Mouse (Mus musculus) liver, postnatal 0 days (tissue): ENCODE data around the gene Tmem114. TPM values are rescaled to one million over a fixed set of nuclear protein-coding genes. Genes with fewer than 3 reads are reported as not detected.

Experiments
- ATAC-seq: fragments of 200-750 bp; cut with Nextera tagmentation; 2 replicates; pipeline ENCODE4 v1.8.0; 2017; ENCODE audit warnings: mild to moderate bottlenecking, moderate library complexity
- DNase-seq: peaks from one replicate; pipeline ENCODE4 v3.0.0-alpha.2; 2016
- H3K27ac ChIP-seq: fragments of 300-500 bp; sonication (generic); 2 replicates; pipeline ENCODE4 v1.5.1; 2014; ENCODE audit warnings: antibody characterized with exemption, moderate library complexity, mild to moderate bottlenecking, low read depth
- H3K27me3 ChIP-seq: fragments of 300-500 bp; sonication (generic); 2 replicates; pipeline ENCODE4 v1.6.1; 2014; ENCODE audit warnings: low read length, control low read depth, mixed read lengths; ENCODE audit not compliant: insufficient read depth
- H3K36me3 ChIP-seq: fragments of 300-500 bp; sonication (generic); replicated peaks from 2 replicates; pipeline ENCODE4 v1.6.1; 2014; ENCODE audit warnings: mild to moderate bottlenecking, control low read depth, low read length, moderate library complexity, mixed read lengths; ENCODE audit not compliant: insufficient read depth
- H3K4me1 ChIP-seq: fragments of 300-500 bp; sonication (generic); 2 replicates; pipeline ENCODE4 v1.6.1; 2014; ENCODE audit warnings: antibody characterized with exemption, mild to moderate bottlenecking, control low read depth; ENCODE audit not compliant: insufficient read depth
- H3K4me2 ChIP-seq: fragments of 300-500 bp; sonication (generic); 2 replicates; pipeline ENCODE4 v1.6.1; 2014; ENCODE audit warnings: low read depth, mild to moderate bottlenecking, low read length, moderate library complexity, mixed read lengths
- H3K4me3 ChIP-seq: fragments of 300-500 bp; sonication (generic); 2 replicates; pipeline ENCODE4 v1.5.1; 2014; ENCODE audit warnings: low read depth, low read length
- H3K9ac ChIP-seq: fragments of 300-500 bp; sonication (generic); replicated peaks from 2 replicates; pipeline ENCODE4 v1.6.1; 2014; ENCODE audit warnings: mild to moderate bottlenecking, moderate library complexity
- H3K9me3 ChIP-seq: fragments of 300-500 bp; sonication (generic); 2 replicates; pipeline ENCODE4 v1.6.1; 2016; ENCODE audit warnings: mild to moderate bottlenecking, control low read depth, low read length, mixed read lengths
- CTCF ChIP-seq: sonication (generic); IDR thresholded peaks from 2 replicates; pipeline ENCODE4 v1.5.1; 2016; ENCODE audit warnings: antibody characterized with exemption, low read depth
- EP300 ChIP-seq: IDR thresholded peaks from 2 replicates; pipeline ENCODE4 v1.6.1; 2016; ENCODE audit warnings: antibody characterized with exemption, low read depth, mild to moderate bottlenecking
- WGBS: fragments of 180-500 bp; shearing (Covaris S2); extraction: QIAGEN DNeasy Blood & Tissue Kit; methylation state at CpG from one replicate; pipeline ENCODE4 v1.1.7; 2014; ENCODE audit not compliant: insufficient replicate concordance; 5-methylcytosine and 5-hydroxymethylcytosine counted together
- polyA plus RNA-seq: library from polyadenylated mRNA; unstranded; fragments of >200 nt; fragmentation: Nextera tagmentation; extraction: Ambion mirVana; gene quantifications from 2 replicates; pipeline ENCODE4 v1.2.1, GENCODE M21; 2015

Tmem114 gene
- polyA plus RNA-seq, 1 experiment from 2014 or later: not detected

- 59% methylated on average over 20 of the region's 20 CpGs for WGBS
- no peak overlapping the region for H3K4me3 ChIP-seq
- H3K36me3 ChIP-seq: no peaks in the 10 kb centered on the region
- no peak for ATAC-seq
- DNase-seq: no peak
- no peak overlapping the region for H3K9ac ChIP-seq
- H3K4me1 ChIP-seq: no peaks in the 10 kb centered on the region
- H3K4me2 ChIP-seq: no peak overlapping the region
- no peaks in the 10 kb centered on the region for H3K9me3 ChIP-seq
- no peaks in the 10 kb centered on the region for H3K27me3 ChIP-seq
- no peak overlapping the region for H3K27ac ChIP-seq
- TF ChIP-seq EP300 (no peak), CTCF (no peak)
These were observed 7.8 kb downstream of the Tmem114 start for GRCm38 (mm10) chr16:8417011-8417720.

GRCm38 (mm10) chr16:8415996-8416395, 8.9 kb downstream of the Tmem114 start:
- 82% methylated on average over 8 of the region's 8 CpGs for WGBS
- ATAC-seq: no peak
- no peak overlapping the region for H3K4me3 ChIP-seq
- no peak for DNase-seq
- no peaks in the 10 kb centered on the region for H3K36me3 ChIP-seq
- H3K9me3 ChIP-seq: no peaks in the 10 kb centered on the region
- no peaks in the 10 kb centered on the region; the same call in 1 of the 2 replicates for H3K27me3 ChIP-seq
- H3K9ac ChIP-seq: no peak overlapping the region
- no peak for TF ChIP-seq EP300
- no peak for TF ChIP-seq CTCF
- H3K4me1 ChIP-seq: no peaks in the 10 kb centered on the region
- no peak overlapping the region for H3K27ac ChIP-seq
- no peak overlapping the region for H3K4me2 ChIP-seq

- TF ChIP-seq EP300 (no peak), CTCF (no peak)
- Histone ChIP-seq H3K4me3 (no peak overlapping the region), H3K36me3 (no peaks in the 10 kb centered on the region), H3K4me1 (no peaks in the 10 kb centered on the region), H3K9ac (no peak overlapping the region), H3K27ac (no peak overlapping the region), H3K27me3 (no peaks in the 10 kb centered on the region; the same call in 1 of the 2 replicates), H3K4me2 (no peak overlapping the region), H3K9me3 (no peaks in the 10 kb centered on the region)
- DNase-seq (no peak), ATAC-seq (no peak)
- WGBS: 83% methylated on average over 8 of the region's 8 CpGs
These were observed 11.5 kb downstream of the Tmem114 start for GRCm38 (mm10) chr16:8413441-8413840.

GRCm38 (mm10) chr16:8412213-8412612, 12.7 kb downstream of the Tmem114 start:
- DNase-seq (no peak), ATAC-seq (peak; percentile 56; the same call in 1 of the 2 replicates)
- Histone ChIP-seq H3K27ac (no peak overlapping the region), H3K9me3 (no peaks in the 10 kb centered on the region), H3K9ac (no peak overlapping the region), H3K4me2 (no peak overlapping the region), H3K27me3 (no peaks in the 10 kb centered on the region; the same call in 1 of the 2 replicates), H3K4me1 (no peaks in the 10 kb centered on the region), H3K36me3 (no peaks in the 10 kb centered on the region), H3K4me3 (no peak overlapping the region)
- TF ChIP-seq CTCF (peak; percentile 86), EP300 (no peak)
- 15% methylated on average over 7 of the region's 7 CpGs for WGBS

- 28% methylated on average over 10 of the region's 10 CpGs for WGBS
- TF ChIP-seq CTCF (peak; percentile 48), EP300 (no peak)
- H3K4me3 ChIP-seq: no peak overlapping the region
- H3K9ac ChIP-seq: no peak overlapping the region
- H3K4me2 ChIP-seq: no peak overlapping the region
- no peak for DNase-seq
- H3K27me3 ChIP-seq: no peaks in the 10 kb centered on the region; the same call in 1 of the 2 replicates
- H3K4me1 ChIP-seq: no peaks in the 10 kb centered on the region
- no peak for ATAC-seq
- no peaks in the 10 kb centered on the region for H3K36me3 ChIP-seq
- no peak overlapping the region for H3K27ac ChIP-seq
- no peaks in the 10 kb centered on the region for H3K9me3 ChIP-seq
These were observed 15.7 kb downstream of the Tmem114 start for GRCm38 (mm10) chr16:8409197-8409596.

- ATAC-seq (peak; percentile 99), DNase-seq (peak; percentile 86)
- H3K27ac ChIP-seq: peak overlapping the region; percentile 49; the same call in 1 of the 2 replicates
- H3K4me2 ChIP-seq: no peak overlapping the region
- no peaks in the 10 kb centered on the region for H3K36me3 ChIP-seq
- TF ChIP-seq CTCF: peak; percentile 79
- no peak; the same call in 1 of the 2 replicates for TF ChIP-seq EP300
- no peak overlapping the region for H3K4me3 ChIP-seq
- H3K9me3 ChIP-seq: no peaks in the 10 kb centered on the region
- no peaks in the 10 kb centered on the region; the same call in 1 of the 2 replicates for H3K27me3 ChIP-seq
- 0% methylated on average over 6 of the region's 6 CpGs for WGBS
- no peaks in the 10 kb centered on the region for H3K4me1 ChIP-seq
- H3K9ac ChIP-seq: no peak overlapping the region
These were observed 18.2 kb downstream of the Tmem114 start for GRCm38 (mm10) chr16:8406708-8407107.
